Mouse (Mus musculus) cerebellum, adult 9-10 months (tissue): Measurements from ENCODE around the gene Cpne7.
A peak's percentile ranks its signal among the peaks of the same experiment; 100 is the strongest.
"Not testable (repeated sequence)": the region's sequence is repeated elsewhere in the genome, so short reads cannot be mapped to it uniquely, and the experiment has no call there.

Experiments
- DNase-seq: peaks from one replicate; pipeline ENCODE4 v3.0.0; 2022

Cpne7 gene

DNA sequence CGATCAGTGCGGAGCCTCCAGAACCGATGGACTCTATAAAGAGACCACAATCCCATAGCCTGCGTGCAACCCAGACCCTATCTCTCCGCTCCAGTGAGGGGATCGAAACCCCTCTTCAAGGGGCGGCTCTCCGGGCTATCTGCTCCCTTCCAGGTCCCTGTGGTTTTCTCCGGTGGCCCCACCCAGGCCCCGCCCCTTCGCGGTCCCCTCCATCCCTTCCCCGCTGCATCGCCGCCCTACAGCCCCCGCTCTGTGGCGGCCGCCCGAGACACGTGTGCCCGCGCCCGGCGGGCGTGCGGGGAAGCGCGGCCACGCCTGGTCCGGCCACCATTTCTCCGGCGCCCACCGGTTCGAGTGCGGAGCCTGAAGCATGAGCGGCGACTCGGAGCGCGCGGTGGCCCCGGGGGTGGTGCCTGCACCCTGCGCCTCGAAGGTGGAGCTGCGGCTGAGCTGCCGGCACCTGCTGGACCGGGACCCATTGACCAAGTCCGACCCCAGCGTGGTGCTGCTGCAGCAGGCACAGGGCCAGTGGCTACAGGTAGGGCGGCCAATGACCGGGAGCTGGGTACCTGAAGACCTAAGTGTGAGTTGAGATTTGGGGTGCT is at the start of gene Cpne7:
TSS of gene Cpne7 (plus strand) at position 248 of the 605 bp plus-strand sequence.
- DNase-seq = no peak

DNA sequence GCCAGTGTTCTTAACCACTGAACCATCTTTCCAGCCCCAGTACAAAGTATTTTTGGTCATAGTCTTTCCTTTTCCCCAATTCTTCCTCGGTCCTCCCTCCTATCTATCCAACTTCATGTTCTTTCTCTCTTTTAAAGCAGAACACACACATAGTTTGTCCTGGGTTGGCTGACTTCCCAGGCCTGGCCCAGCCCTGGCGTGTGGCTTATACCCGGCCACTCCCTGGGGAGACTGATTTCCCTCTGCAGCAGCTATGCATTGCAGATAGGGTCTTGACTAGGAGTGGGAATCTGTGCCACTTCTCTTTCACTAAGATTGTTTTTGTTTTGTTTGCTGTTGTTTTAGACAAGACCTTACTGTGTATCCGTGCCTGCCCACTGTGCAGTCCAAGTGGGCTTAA is 46.0 kb upstream of the Cpne7 start:
- no peak for DNase-seq

DNA sequence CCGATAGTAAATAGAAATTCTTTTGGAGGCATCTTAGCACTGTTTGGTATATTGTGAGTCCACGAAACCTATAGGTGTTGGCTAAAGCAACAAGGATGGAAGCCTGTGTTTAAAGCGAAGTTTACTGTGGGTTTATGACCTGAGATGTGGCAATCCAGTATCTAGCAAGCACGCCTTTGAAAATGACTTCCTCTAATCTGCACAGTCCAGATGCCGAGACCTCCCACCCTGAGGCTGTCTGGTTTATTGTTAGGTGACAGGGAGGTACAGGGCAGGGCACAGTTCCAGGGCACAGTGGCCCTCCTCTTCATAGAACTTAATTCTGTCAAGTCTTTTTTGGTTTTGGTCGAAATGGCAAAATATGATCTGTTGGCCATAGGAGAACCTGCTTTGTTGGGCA is 40.0 kb upstream of the Cpne7 start:
- no peak for DNase-seq

DNA sequence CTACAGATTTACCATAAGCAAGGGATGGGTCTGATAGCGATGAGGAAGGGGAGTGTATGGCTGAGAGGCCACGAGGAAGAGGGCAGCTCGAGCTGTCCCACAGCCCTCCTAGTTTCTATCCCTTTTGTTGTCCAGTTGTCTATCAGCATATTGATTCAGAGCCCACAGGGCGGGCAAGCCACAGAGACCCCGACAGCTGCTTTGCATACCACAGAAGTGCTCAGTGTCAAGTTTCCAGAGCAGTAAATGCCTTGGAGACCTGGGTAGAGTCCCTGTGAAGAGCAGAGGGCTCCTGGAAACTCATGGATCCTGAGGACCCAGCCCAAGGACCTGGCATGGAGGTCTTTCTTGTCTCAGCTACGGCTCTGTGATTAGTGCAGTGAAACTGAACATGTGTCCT is 34.2 kb upstream of the Cpne7 start:
- no peak for DNase-seq

DNA sequence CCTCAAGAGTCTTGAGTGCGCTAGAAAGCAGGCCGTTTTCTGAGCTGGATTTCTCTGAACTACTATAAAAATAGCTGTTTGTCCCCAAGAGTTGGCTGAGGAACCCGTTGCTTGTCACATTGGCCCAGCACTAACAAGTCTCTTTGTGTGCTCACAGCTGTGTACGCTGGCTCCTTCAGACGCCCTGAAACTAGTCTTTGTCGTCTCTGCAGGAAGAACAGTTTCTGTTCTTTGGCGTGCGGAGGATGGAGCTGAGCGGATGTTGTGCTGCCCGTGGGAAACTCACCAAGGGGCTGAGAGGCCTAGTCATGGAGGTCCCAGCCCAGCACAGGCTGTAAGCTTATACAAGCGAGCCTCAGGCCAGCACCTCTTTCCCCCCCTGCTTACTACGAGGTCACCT is 33.6 kb upstream of the Cpne7 start:
- no peak for DNase-seq

DNA sequence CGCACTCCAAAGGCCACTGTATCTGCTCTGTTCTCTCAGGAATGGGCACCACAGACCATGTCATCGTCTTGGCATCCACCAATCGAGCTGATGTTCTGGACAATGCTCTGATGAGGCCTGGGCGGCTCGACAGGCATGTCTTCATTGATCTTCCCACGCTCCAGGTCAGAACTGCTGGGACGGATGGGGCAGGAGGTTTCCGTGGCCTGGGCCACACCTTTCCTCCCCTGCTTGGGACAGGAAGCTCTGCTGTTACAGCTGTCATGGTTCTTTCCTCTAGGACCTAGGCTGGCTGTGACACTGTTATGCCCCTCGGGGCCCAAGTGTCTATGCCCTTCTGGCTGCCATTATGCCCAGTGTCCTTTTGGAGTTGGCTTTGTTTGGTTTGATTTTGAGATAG is 29.9 kb upstream of the Cpne7 start:
- DNase-seq = no peak

DNA sequence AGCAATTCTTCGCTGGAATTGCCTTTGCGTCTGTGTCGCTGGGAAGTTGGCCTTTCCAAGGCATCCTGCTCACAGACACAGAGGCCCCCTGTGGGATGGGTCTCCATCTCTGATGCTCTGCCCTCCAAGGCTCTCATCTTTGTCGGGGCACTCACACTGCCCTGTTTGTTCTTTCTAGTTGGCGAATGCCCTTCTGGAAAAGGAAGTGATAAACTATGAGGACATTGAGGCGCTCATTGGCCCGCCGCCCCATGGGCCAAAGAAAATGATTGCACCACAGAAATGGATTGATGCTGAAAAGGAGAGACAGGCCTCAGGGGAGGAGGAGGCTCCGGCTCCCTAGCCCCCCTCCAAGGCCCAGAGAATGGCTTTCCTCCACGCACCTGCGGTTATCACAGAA is 20.0 kb upstream of the Cpne7 start:
- no peak for DNase-seq

DNA sequence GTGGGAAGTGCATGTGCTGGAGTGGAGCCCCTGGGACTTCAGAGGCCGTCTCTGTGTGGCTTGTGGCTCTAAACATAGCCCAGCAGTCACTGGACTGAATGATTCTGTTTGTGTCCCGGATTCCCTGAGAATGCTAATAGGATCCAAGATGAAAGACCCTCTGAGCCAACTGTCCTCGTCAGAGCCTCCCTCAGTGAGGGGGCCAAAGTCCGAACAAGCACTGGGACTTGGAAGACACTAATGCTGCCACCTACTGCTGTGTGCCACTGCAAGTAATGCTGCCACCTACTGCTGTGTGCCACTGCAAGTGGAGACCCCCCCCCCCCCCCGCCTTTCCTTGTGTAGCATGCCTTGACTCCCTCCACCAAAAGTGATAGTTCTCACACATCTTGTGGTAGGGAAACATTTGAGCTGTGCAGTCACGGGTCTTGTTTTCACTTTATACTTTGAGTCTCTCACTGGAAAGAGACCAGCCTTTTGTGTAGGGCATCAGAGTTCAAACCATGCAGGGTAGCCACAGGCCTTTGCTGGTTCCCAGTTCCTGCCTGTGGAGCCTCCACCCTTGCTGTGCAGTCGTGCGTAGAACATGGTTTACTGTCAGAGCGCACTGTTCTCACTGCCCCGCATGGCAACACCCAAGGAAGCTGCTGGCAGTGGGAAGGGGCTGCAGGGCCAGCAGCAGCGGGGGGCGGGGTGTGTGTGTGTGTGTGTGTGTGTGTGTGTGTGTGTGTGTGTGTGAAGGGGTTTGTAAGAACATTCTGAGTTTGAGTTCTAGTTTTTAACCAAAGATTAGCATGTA is 19.2 kb upstream of the Cpne7 start:
- no peak for DNase-seq

DNA sequence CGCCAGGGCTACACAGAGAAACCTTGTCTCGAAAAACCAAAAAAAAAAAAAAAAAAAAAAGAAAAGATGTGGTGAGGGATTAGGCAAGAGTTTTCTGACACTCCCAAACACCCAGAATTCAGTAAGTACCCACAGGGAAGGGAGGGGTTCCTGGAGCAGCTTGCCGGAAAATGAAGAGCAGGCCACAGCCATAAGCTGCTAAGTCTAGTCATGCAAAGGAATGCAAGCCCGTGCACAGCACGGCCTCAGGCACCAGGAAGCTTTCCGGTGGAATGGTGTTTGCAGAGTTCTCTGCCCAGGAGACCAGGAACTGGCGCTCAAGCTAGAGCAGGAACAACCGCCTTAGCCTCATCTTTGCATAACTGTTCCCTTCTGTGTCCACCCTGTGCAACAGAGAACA is 16.9 kb upstream of the Cpne7 start:
- no peak for DNase-seq

DNA sequence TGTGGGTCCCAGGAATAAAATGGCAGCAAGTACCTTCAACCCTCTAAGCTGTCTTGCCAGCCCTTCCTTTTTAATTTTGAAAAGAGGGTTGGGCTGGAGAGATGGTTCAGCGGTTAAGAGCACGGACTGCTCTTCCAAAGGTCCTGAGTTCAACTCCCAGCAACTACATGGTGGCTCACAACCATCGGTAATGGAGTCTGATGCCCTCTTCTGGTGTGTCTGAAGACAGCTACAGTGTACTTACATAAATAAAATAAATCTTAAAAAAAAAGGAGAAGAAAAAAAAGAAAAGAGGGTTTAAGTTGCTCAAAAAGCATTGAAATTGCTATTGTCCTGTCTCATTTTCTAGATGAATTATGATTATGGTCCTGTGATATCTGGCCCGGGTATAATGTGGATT is 15.9 kb upstream of the Cpne7 start:
- DNase-seq = no peak

DNA sequence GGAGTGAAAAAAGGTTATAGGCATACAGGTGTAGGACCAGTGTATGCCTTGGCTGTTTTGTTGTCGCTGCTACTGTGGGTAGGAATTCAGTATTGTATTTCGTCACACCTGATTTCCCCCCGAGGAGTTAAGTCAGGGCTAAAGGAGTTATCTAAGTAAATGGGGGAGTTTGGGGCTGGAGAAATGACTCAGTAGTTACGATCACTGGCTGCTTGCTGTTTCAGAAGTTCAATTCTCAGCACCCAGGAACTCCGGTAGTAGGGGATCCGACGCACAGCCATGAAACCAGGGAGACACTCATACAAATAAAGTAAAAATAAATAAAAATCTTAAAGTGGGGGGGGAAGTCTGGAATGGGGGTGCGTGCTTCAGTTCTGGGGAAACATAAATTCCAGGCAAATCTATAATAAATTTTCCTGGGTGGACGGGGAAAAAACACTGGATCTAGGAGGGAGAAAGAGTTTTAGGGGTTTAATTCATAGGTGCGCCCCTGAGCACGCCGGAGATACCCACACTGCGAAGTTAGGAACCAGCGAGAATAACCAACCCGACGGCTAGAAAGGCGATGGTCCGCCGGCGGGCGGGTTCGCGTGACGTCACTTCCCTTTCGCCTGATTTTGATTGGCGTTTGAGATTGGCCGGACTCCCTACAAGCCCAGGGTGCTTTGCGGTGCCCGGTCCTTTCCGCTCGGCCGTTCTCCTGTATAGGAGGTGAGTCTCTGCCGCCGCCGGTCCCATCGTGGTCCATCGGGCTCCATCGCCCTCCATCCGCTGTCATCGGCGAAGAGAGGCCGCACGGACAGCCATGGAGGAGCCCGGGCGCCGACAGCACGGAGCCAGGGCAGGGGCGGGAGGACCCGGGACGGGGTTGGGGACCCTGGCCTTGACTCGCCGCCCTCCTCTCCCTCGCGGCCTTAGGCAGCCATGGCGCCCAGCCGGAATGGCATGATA is 15.2 kb upstream of the Cpne7 start, which contains the start of gene Rpl13:
TSS of gene Rpl13 (plus strand) at position 616 of the 951 bp plus-strand sequence.
- DNase-seq = peak; percentile 97

DNA sequence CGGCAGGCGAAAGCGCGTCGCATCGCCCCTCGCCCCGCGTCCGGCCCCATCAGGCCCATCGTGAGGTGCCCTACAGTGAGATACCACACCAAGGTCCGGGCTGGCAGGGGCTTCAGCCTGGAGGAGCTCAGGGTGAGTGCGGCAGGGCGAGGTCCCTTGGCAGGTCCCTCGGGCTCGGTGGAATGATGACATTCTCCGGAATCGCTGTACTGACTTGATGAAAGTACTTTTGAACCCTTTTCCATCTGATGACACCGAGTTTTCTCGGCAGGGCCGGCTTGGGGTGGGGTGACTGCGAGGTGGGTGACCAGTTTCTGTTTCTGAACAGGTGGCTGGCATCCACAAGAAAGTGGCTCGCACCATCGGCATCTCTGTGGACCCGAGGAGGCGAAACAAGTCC is 14.3 kb upstream of the Cpne7 start:
- DNase-seq = not testable (repeated sequence)

DNA sequence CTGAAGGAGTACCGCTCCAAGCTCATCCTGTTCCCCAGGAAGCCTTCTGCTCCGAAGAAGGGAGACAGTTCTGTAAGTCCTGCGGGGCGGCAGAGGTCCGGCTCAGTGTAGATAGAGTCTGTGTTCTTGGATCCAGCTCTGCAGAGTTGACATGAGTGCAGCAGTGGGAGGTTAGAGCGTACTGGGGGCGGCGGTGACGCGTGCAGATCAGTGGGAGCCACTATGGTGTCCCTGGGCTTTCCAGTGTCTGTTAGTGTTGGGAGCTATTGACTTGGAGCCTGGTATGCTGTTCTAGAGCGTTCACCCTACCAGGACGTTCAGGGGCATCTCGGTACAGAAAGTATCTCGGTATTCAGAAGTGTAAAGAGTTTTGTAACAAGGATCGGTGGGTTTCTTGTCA is 13.9 kb upstream of the Cpne7 start:
- DNase-seq = no peak

DNA sequence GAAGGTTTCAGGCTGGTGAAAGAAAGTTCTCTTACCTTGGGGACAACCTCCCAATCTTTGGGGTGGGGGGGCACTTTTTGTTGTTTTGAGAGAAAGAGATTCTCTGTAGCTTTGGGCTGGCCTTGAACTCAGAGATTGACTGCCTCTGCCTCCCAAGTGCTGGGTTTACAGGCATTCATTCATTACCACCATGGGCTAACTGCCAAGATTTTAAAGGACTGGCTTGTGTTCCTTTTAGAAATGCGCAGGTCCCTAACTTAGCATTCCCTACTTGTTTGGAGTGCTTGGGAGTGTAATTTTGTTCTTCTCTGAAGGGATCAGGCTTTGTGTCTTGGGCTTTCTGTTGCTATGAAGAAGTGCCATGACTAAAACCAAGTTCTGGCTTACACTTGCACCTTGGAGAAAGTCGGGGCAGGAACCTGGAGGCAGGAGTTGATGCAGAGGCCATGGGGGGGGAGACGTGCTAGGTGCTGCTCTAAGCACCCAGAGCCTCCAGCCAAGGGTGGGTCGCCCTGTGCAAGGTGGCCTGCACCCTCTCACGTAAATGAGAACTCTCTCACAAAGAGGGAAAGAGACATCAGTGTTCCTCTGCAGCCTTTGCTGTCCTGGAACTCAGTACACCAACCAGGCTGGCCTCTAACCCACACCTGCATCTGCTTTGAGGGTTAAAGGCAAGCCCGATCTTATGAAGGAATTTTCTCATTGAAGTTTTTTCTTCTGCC is 13.0 kb upstream of the Cpne7 start:
- no peak for DNase-seq

DNA sequence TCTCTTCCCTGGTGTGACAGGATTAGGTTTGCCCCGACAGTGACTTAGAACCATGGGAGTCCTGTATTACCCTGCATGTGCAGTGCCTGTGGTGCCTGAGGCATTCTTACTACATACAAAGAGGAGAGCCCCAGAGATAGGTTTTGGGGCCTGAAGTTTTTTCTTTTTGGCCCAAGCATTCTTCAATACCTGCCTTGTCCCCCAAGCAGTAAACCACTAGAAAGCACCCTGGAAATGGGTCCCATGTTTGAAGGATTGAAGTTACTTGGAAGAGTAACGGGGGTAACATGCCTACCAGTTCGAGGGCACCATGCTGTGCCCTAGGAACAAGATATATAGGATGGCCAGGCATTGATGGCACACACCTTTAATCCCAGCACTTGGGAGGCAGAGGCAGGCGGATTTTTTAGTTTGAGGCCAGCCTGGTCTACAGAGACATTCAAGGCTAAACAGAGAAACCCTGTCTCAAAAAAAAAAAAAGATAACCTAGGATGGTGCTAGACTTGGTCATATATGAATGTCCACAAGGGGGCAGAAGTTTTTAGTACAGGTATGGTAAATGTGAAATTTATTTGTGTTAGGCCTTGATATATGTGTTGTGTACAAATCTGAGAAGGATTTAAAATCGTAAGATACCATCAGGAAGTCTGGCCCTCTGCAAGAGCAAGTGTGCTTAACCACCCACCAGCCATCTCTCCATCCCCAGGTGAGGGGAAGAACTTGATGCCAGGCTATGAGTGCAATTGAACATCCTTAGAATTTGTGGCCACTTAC is 11.4 kb upstream of the Cpne7 start:
- DNase-seq = peak; percentile 61

DNA sequence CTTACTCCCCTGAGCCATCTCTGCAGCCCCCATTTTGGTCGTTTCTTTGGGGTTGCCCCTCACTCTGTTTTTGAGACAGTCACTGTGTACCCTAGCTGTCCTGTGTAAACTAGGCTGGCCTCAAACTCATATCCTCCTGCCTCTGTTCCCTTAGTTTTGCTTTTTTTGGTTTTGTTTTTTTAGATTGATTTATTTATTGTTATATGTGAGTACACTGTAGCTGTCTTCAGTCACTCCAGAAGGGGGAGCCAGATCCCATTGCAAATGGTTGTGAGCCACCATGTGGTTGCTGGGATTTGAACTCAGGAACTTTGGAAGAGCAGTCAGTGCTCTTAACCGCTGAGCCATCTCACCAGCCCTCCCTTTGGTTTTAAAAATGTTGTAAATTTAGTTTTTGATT is 10.6 kb upstream of the Cpne7 start:
- no peak for DNase-seq

DNA sequence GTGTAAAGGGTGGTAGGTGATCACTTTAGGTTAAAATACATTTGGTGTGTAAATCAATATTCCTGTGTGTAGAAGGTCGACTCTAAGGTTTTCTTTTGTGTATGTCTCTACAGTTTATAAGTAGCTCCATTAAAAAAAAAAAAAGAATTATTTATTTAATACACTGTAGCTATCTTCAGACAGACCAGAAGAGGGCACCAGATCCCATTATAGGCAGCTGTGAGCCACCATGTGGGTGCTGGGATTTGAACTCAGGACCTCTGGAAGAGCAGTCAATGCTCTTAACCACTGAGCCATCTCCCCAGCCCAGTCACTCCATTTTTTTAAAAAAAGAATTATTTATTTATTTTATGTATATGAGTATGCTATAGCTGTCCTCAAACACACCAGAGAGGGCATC is 9.2 kb upstream of the Cpne7 start:
- no peak for DNase-seq

DNA sequence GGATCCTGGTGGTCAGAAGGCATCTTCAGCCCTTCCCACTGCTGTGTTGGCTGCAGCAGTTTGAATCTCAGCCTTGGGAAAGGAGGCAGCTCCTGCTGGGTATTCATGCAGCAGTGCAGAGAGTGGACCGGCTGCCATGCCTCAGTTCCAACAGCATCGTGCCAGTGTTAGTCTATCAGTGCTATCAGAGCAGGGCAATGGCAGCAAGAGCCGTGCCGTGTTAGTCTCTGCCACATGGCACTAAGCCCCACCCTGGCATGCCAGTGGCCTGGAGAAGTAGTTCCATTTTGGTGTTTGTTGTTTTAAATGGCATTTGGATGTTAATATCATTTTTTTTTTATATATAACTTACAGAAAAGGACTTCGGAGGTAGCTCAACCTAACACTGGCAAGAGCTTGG is 8.2 kb upstream of the Cpne7 start:
- DNase-seq = no peak

DNA sequence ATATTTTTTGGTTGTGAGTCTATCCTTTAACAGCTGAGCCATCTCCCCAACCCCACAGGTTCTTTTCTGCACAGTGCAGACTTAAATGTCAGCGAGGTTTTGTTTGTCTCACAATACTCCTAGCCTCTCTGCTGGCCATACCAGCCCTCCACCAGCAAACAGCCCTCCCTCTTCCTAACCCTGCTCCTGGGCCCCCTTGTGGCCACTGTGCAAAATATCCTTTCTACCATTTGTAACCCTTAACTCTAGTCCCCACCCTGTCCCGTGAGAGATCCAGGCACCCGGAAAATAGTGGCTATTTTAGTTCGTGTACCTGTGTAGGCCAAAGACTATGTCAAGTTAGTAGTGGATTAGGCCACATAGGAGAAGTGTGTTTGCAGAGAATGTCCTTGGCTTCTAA is 6.5 kb upstream of the Cpne7 start:
- DNase-seq = no peak

DNA sequence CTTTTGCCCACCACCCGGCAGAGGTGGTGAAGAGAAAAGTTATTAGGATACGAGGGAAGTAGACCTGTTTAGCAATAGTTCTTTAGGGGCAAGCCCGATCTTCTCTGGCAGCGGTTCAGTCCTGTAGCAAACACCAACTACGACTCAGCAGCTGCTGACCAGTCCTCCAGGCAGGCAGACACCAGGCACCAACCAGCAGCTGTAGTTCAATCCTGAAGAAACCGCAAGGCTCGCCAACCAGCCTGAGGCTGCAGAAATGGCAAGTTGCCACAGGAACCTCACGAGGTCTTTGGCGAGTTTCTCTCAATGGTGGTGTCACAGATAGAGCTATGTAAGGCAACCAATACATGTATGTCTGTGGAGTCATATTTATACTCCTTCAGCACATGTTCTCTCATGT is 4.3 kb upstream of the Cpne7 start:
- DNase-seq = no peak

DNA sequence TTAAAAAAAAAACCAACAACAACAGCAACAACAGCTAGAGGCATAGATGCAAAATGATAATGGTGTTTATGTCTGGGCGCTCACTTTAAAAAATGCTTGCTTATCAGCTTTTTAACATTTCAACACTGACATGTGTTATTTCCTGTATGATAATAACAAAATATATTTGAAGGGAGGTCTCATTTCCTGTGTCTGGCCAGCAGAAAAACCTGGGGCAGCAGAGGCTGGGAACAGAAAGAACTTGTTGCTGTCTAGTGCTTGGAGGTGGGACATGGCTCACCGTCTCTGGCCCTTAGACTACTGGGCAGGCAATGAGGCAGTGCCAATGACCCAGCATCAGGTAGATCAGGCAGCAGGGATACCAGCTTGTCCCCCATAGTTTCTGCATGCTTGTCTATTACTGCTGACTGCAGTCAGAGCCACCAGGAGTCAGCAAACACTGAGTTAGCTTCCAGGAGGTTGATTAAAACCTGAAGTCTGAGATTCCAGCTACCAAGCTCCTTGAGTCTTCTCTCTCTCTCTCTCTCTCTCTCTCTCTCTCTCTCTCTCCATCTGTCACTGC is 3.2 kb upstream of the Cpne7 start:
- DNase-seq = no peak

DNA sequence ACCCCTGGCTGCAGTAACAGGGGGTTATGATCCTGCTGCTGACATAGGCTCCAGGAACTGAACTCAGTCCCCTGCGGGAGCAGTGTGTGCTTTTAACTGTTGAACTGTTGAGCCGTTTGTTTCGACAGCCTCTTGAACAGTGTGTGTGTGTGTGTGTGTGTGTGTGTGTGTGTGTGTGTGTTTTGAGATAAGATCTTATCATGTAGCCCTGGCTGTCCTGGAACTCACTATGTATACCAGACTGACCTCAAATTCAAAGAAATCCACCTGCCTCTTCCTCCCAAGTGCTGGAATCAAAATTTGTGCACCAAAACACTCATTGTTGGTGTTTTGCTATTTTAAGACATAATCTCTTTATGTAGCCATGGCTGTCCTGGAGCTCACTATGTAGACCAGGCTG is 2.5 kb upstream of the Cpne7 start:
- DNase-seq = no peak
